Mouse (Mus musculus) limb, embryonic 13.5 days (tissue): Measurements from ENCODE around the gene Dok1. TPM values are rescaled to one million over a fixed set of nuclear protein-coding genes. Genes with fewer than 3 reads are reported as not detected.

ENCODE experiments used
- ATAC-seq: fragments of 200-750 bp; cut with Nextera tagmentation; 2 replicates; pipeline ENCODE4 v1.8.0; 2017; ENCODE audit warnings: low read depth, moderate number of reproducible peaks, moderate TSS enrichment; ENCODE audit not compliant: low FRiP score
- H3K27ac ChIP-seq: fragments of 300-500 bp; sonication (generic); 2 replicates; pipeline ENCODE4 v1.5.1; 2015; ENCODE audit warnings: inconsistent platforms, mild to moderate bottlenecking, moderate library complexity
- H3K27me3 ChIP-seq: fragments of 300-500 bp; sonication (generic); 2 replicates; pipeline ENCODE4 v1.6.1; 2015; ENCODE audit warnings: mild to moderate bottlenecking, inconsistent platforms
- H3K36me3 ChIP-seq: fragments of 300-500 bp; sonication (generic); 2 replicates; pipeline ENCODE4 v1.6.1; 2015; ENCODE audit warnings: inconsistent platforms, mild to moderate bottlenecking, moderate library complexity
- H3K4me1 ChIP-seq: fragments of 300-500 bp; sonication (generic); 2 replicates; pipeline ENCODE4 v1.6.1; 2015; ENCODE audit warnings: inconsistent platforms
- H3K4me2 ChIP-seq: fragments of 300-500 bp; sonication (generic); replicated peaks from 2 replicates; pipeline ENCODE4 v1.6.1; 2015; ENCODE audit warnings: inconsistent platforms, mild to moderate bottlenecking, moderate library complexity
- H3K4me3 ChIP-seq: fragments of 300-500 bp; sonication (generic); 2 replicates; pipeline ENCODE4 v1.5.1; 2015; ENCODE audit warnings: moderate library complexity, mild to moderate bottlenecking, inconsistent platforms
- H3K9ac ChIP-seq: fragments of 300-500 bp; sonication (generic); 2 replicates; pipeline ENCODE4 v1.6.1; 2015; ENCODE audit warnings: mild to moderate bottlenecking, inconsistent platforms
- H3K9me3 ChIP-seq: fragments of 300-500 bp; sonication (generic); 2 replicates; pipeline ENCODE4 v1.6.1; 2016; ENCODE audit warnings: inconsistent platforms
- WGBS: fragments of 180-500 bp; shearing (Covaris S2); methylation state at CpG from one replicate; pipeline ENCODE4 v1.1.7; 2015; 5-methylcytosine and 5-hydroxymethylcytosine counted together
- polyA plus RNA-seq: library from polyadenylated mRNA; unstranded; fragments of >200 nt; fragmentation: Nextera tagmentation; extraction: Ambion mirVana; gene quantifications from 2 replicates; pipeline ENCODE4 v1.2.1, GENCODE M21; 2015

The Dok1 gene
- 16.2 and 16.5 TPM in 2 replicates for polyA plus RNA-seq

GRCm38 (mm10) chr6:83033249-83034185 lies at the start of gene Dok1, which contains the start of gene Loxl3:
Gene Dok1, minus strand, starts transcription at chr6:83033471.
Gene Loxl3, plus strand, starts transcription at chr6:83034173.
- Histone ChIP-seq H3K27ac (peak within 1 kb of the TSS; percentile 94), H3K4me1 (peaks cover 56% of the 10 kb centered on the region), H3K9ac (peak within 1 kb of the TSS; percentile 73), H3K36me3 (peaks cover 4% of the 10 kb centered on the region; the same call in 1 of the 2 replicates), H3K4me3 (peak within 1 kb of the TSS; percentile 64), H3K27me3 (peaks cover 32% of the 10 kb centered on the region), H3K4me2 (peak within 1 kb of the TSS; percentile 86), H3K9me3 (no peaks in the 10 kb centered on the region)
- WGBS, result under 1% methylated on average over 51 of the region's 51 CpGs
- ATAC-seq, result peak; percentile 82

- Histone ChIP-seq H3K4me1 (peaks cover 27% of the 10 kb centered on the region), H3K9me3 (no peaks in the 10 kb centered on the region), H3K4me3 (no peak overlapping the region), H3K27ac (no peak overlapping the region), H3K4me2 (no peak overlapping the region), H3K27me3 (peaks cover 50% of the 10 kb centered on the region), H3K9ac (no peak overlapping the region), H3K36me3 (peaks cover 26% of the 10 kb centered on the region)
- no peak for ATAC-seq
- WGBS, result 97% methylated on average over 5 of the region's 5 CpGs
Measured at GRCm38 (mm10) chr6:83080210-83080609, 46.9 kb upstream of the Dok1 start.

DNA sequence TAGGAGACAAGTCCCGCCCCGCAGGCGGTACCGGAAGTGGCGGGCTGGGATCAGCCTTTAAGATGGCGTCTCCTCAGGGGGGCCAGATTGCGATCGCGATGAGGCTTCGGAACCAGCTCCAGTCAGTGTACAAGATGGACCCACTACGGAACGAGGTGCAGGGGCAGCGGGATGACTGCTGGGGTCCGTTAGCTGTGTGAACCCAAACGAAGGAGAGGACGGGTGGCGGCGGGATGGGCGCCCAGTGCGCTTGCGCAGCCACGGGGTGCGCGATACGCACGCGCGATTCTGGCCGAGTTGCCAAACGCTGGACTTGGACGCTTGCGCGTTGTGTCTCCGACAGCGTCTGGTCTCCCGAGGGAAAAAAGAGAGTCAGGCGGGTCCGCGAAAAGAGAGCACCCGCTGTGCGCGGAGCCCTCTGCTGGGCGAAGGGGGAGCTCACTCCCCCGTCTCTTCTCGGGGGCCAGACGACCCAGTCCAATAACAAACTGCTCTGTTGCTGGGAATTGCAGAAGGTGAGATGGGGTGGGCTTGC lies 45.1 kb upstream of the Dok1 start:
- peaks cover 14% of the 10 kb centered on the region for H3K4me1 ChIP-seq
- ATAC-seq, result peak; percentile 90
- H3K36me3 ChIP-seq, result peaks cover 26% of the 10 kb centered on the region
- peak overlapping the region; percentile 77 for H3K4me3 ChIP-seq
- WGBS, result under 1% methylated on average over 46 of the region's 46 CpGs
- H3K27me3 ChIP-seq, result peaks cover 50% of the 10 kb centered on the region
- H3K4me2 ChIP-seq, result peak overlapping the region; percentile 96
- H3K9me3 ChIP-seq, result no peaks in the 10 kb centered on the region
- H3K9ac ChIP-seq, result peak overlapping the region; percentile 76
- peak overlapping the region; percentile 64; the same call in 1 of the 2 replicates for H3K27ac ChIP-seq

- Histone ChIP-seq H3K36me3 (peaks cover 26% of the 10 kb centered on the region), H3K9me3 (no peaks in the 10 kb centered on the region), H3K4me2 (peak within 1 kb of the TSS; percentile 96), H3K9ac (peak within 1 kb of the TSS; percentile 76), H3K27me3 (peaks cover 50% of the 10 kb centered on the region), H3K4me3 (peak within 1 kb of the TSS; percentile 77), H3K4me1 (peaks cover 14% of the 10 kb centered on the region), H3K27ac (peak within 1 kb of the TSS; percentile 65)
- peak; percentile 97 for ATAC-seq
- under 1% methylated on average over 54 of the region's 54 CpGs for WGBS
Measured at GRCm38 (mm10) chr6:83077630-83078323, 44.5 kb upstream of the Dok1 start, which contains the start of gene Pcgf1. Gene Pcgf1, plus strand, starts transcription at chr6:83077869.

GRCm38 (mm10) chr6:83074979-83075378 lies 41.7 kb upstream of the Dok1 start:
- no peaks in the 10 kb centered on the region for H3K36me3 ChIP-seq
- WGBS, result 23% methylated on average over 2 of the region's 2 CpGs
- no peak overlapping the region for H3K27ac ChIP-seq
- H3K9ac ChIP-seq, result no peak overlapping the region
- no peaks in the 10 kb centered on the region for H3K9me3 ChIP-seq
- no peak for ATAC-seq
- peaks cover 68% of the 10 kb centered on the region for H3K27me3 ChIP-seq
- H3K4me3 ChIP-seq, result no peak overlapping the region
- H3K4me1 ChIP-seq, result peaks cover 27% of the 10 kb centered on the region
- H3K4me2 ChIP-seq, result no peak overlapping the region

- ATAC-seq, result peak; percentile 58; the same call in 1 of the 2 replicates
- Histone ChIP-seq H3K4me2 (peak overlapping the region; percentile 40), H3K27me3 (peaks cover 99% of the 10 kb centered on the region), H3K4me3 (peak overlapping the region; percentile 22; the same call in 1 of the 2 replicates), H3K9me3 (no peaks in the 10 kb centered on the region), H3K27ac (no peak overlapping the region), H3K4me1 (peaks cover 24% of the 10 kb centered on the region), H3K36me3 (no peaks in the 10 kb centered on the region), H3K9ac (no peak overlapping the region)
- 4% methylated on average over 14 of the region's 24 CpGs for WGBS
Measured at GRCm38 (mm10) chr6:83071220-83071619, 37.9 kb upstream of the Dok1 start.

- H3K4me1 ChIP-seq, result peaks cover 24% of the 10 kb centered on the region
- peak overlapping the region; percentile 31 for H3K4me3 ChIP-seq
- H3K27me3 ChIP-seq, result peaks cover 99% of the 10 kb centered on the region
- H3K9me3 ChIP-seq, result no peaks in the 10 kb centered on the region
- 0 out of 2 replicates have a peak overlapping the region, but pooled peaks have one; percentile 25 for H3K9ac ChIP-seq
- no peak for ATAC-seq
- WGBS, result 1% methylated on average over 58 of the region's 58 CpGs
- H3K4me2 ChIP-seq, result peak overlapping the region; percentile 54
- no peak overlapping the region for H3K27ac ChIP-seq
- H3K36me3 ChIP-seq, result no peaks in the 10 kb centered on the region
Measured at GRCm38 (mm10) chr6:83070311-83071219, 37.3 kb upstream of the Dok1 start.

GRCm38 (mm10) chr6:83070247-83070310 lies 36.8 kb upstream of the Dok1 start, which contains the start of gene Tlx2:
Gene Tlx2, minus strand, starts transcription at chr6:83070293.
- Histone ChIP-seq H3K4me1 (peaks cover 24% of the 10 kb centered on the region), H3K27ac (no peak within 1 kb of the TSS), H3K36me3 (no peaks in the 10 kb centered on the region), H3K4me2 (peak within 1 kb of the TSS; percentile 54), H3K4me3 (peak within 1 kb of the TSS; percentile 31), H3K27me3 (peaks cover 99% of the 10 kb centered on the region), H3K9me3 (no peaks in the 10 kb centered on the region), H3K9ac (0 out of 2 replicates have a peak within 1 kb of the TSS, but pooled peaks have one; percentile 25)
- WGBS, result 0% methylated on average over 10 of the region's 10 CpGs
- no peak for ATAC-seq

DNA sequence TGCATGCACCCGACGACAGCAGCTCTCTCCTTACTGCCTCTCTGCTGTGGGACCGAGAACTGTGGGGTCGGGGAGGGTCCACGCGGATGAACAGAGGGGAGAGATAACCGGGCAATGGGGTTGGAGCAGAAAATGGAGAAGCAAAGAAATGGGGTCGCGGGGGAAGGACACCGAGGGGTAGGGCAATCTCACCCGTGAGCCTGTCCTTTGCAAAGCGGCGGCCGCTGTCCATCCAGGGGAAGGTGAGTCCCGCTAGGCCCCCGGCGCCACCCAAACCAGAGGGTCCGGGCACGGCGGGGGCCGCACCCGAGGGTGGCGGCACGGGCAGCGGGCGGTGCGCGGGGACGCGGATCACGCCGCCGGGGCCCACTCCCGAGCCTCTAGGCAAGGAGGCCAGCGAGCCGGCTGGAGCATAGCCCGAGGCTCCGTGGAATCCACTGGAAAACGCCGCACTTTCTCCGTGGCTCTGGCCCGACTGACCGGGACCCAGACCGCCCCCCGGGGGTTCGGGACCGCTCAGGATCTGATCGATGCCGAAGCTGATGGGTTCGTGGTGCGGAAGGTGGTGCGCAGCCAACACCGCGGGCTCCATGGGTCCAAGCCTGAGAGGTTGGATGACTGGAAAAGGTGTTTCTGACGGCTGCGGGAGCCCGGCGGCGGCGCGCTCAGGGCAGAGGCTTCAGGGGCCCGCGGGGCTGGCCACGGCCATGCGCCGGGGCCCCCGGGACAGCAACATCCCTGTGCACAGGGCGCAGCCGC lies 36.4 kb upstream of the Dok1 start:
- H3K9ac ChIP-seq, result 0 out of 2 replicates have a peak overlapping the region, but pooled peaks have one; percentile 25
- no peak for ATAC-seq
- WGBS, result under 1% methylated on average over 62 of the region's 69 CpGs

DNA sequence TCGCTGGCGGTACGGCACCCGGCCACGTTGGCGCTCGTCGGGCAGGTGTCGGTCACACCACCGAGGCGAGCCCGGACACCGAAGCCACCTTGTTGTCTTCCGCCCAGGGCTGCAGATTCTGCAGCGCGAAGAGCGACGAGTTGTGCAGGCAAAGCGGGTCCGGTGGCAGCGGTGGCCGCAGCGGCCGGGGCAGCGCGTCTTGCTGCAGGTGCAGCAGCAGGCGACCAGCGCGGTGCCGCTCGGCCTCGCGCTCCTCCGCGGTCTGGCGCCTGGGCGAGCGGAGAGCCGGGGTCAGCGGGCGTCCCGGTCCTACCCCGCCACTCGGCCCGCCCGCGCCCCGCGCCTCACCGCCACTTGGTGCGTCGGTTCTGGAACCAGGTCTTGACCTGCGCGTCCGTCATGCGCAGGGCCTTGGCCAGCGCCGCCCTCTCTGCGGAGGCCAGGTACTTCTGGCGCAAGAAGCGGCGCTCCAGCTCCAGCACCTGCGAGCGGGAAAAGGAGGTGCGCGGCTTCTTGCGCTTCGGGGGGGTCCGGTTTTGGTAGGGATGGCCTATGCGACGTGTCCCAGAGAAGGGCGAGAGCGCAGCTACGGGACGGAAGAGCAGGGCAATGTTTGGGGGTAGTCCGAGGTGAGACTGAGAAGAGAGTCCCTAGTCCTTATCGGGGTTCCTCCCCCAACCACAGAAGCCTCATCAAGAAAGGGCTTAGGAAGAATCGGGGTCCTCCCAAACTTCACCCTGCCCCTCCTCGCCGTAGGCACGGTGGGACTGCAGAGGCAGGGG lies 35.6 kb upstream of the Dok1 start:
- Histone ChIP-seq H3K9ac (no peak overlapping the region), H3K9me3 (no peaks in the 10 kb centered on the region), H3K4me3 (peak overlapping the region; percentile 31), H3K36me3 (no peaks in the 10 kb centered on the region), H3K4me2 (peak overlapping the region; percentile 48), H3K4me1 (peaks cover 24% of the 10 kb centered on the region), H3K27ac (no peak overlapping the region), H3K27me3 (peaks cover 99% of the 10 kb centered on the region)
- WGBS, result 1% methylated on average over 79 of the region's 81 CpGs
- ATAC-seq, result no peak

More for the DNA sequence above, 36.4 kb upstream of the Dok1 start:
- no peaks in the 10 kb centered on the region for H3K36me3 ChIP-seq
- no peaks in the 10 kb centered on the region for H3K9me3 ChIP-seq
- H3K4me2 ChIP-seq, result peak overlapping the region; percentile 54
- H3K27ac ChIP-seq, result no peak overlapping the region
- peak overlapping the region; percentile 31 for H3K4me3 ChIP-seq
- peaks cover 24% of the 10 kb centered on the region for H3K4me1 ChIP-seq
- peaks cover 99% of the 10 kb centered on the region for H3K27me3 ChIP-seq
